Mouse (Mus musculus) lung, postnatal 0 days (tissue): ENCODE data around the gene 9130409I23Rik. TPM values are rescaled to one million over a fixed set of nuclear protein-coding genes. Genes with fewer than 3 reads are reported as not detected.

Experiments used
- ATAC-seq: fragments of 200-750 bp; cut with Nextera tagmentation; 2 replicates; pipeline ENCODE4 v1.8.0; 2017; ENCODE audit warnings: moderate library complexity
- DNase-seq: peaks from one replicate; pipeline ENCODE4 v3.0.0-alpha.2; 2016; ENCODE audit warnings: low spot score
- H3K27ac ChIP-seq: fragments of 300-500 bp; sonication (generic); 2 replicates; pipeline ENCODE4 v1.5.1; 2014; ENCODE audit warnings: antibody characterized with exemption, mild to moderate bottlenecking, low read length, mixed read lengths
- H3K27me3 ChIP-seq: fragments of 300-500 bp; sonication (generic); replicated peaks from 2 replicates; pipeline ENCODE4 v1.6.1; 2014; ENCODE audit warnings: low read length, mixed read lengths; ENCODE audit not compliant: insufficient read depth
- H3K36me3 ChIP-seq: fragments of 300-500 bp; sonication (generic); 2 replicates; pipeline ENCODE4 v1.6.1; 2014; ENCODE audit warnings: low read length, mixed read lengths; ENCODE audit not compliant: insufficient read depth
- H3K4me1 ChIP-seq: fragments of 300-500 bp; sonication (generic); 2 replicates; pipeline ENCODE4 v1.6.1; 2014; ENCODE audit warnings: antibody characterized with exemption, low read depth, low read length, mixed read lengths; ENCODE audit not compliant: insufficient read depth
- H3K4me2 ChIP-seq: fragments of 300-500 bp; sonication (generic); replicated peaks from 2 replicates; pipeline ENCODE4 v1.6.1; 2014; ENCODE audit warnings: low read depth, mild to moderate bottlenecking, low read length, moderate library complexity, mixed read lengths
- H3K4me3 ChIP-seq: fragments of 300-500 bp; sonication (generic); 2 replicates; pipeline ENCODE4 v1.5.1; 2014; ENCODE audit warnings: low read depth, low read length
- H3K9ac ChIP-seq: fragments of 300-500 bp; sonication (generic); replicated peaks from 2 replicates; pipeline ENCODE4 v1.6.1; 2014; ENCODE audit warnings: low read depth, mild to moderate bottlenecking
- H3K9me3 ChIP-seq: fragments of 300-500 bp; sonication (generic); 2 replicates; pipeline ENCODE4 v1.6.1; 2016; ENCODE audit warnings: low read length, mixed read lengths
- CTCF ChIP-seq: IDR thresholded peaks from 2 replicates; pipeline ENCODE4 v1.5.1; 2016; ENCODE audit warnings: antibody characterized with exemption, mild to moderate bottlenecking
- EP300 ChIP-seq: IDR thresholded peaks from 2 replicates; pipeline ENCODE4 v1.6.1; 2016; ENCODE audit warnings: antibody characterized with exemption, mild to moderate bottlenecking, control low read depth
- WGBS: fragments of 180-500 bp; shearing (Covaris S2); extraction: QIAGEN DNeasy Blood & Tissue Kit; methylation state at CpG from one replicate; pipeline ENCODE4 v1.1.7; 2014; 5-methylcytosine and 5-hydroxymethylcytosine counted together
- polyA plus RNA-seq: library from polyadenylated mRNA; unstranded; fragments of >200 nt; fragmentation: Nextera tagmentation; extraction: Ambion mirVana; gene quantifications from 2 replicates; pipeline ENCODE4 v1.2.1, GENCODE M21; 2015

The 9130409I23Rik gene
- polyA plus RNA-seq, 1 experiment from 2014 or later: not detected

- Histone ChIP-seq H3K9me3 (no peaks in the 10 kb centered on the region), H3K4me2 (no peak overlapping the region), H3K36me3 (no peaks in the 10 kb centered on the region), H3K4me1 (no peaks in the 10 kb centered on the region), H3K9ac (no peak overlapping the region), H3K4me3 (no peak overlapping the region), H3K27ac (no peak overlapping the region), H3K27me3 (no peaks in the 10 kb centered on the region)
- 34% methylated on average over 1 of the region's 1 CpGs for WGBS
- ATAC-seq (no peak), DNase-seq (no peak)
- TF ChIP-seq EP300 (no peak), CTCF (no peak)
Observed at GRCm38 (mm10) chr1:181047520-181047919, 3.5 kb upstream of the 9130409I23Rik start.

DNA sequence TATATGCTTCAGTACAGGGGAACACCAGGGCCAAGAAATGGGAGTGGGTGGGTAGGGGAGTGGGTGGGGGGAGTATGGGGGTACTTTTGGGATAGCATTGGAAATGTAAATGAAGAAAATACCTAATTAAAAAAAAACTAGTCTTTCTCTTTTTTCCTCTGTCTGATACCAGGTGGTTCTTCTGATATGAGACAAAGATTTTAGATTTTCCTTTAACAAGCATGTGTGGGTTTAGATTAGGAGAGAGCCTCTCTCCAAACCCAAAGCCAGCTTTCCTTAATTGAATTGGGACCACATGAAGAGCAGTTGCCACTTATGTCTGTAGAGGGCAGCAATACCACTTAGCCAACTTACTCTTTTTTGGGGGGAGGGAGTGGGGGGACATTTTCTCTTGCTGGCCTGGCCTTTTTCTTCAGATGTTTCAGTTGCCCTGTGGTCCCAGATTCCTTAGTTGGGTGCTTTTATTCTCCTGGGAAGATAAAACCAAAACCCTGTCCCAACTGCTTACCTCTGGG lies 1.7 kb upstream of the 9130409I23Rik start:
- Histone ChIP-seq H3K27ac (no peak overlapping the region), H3K9me3 (no peaks in the 10 kb centered on the region), H3K4me3 (no peak overlapping the region), H3K9ac (no peak overlapping the region), H3K4me1 (no peaks in the 10 kb centered on the region), H3K4me2 (no peak overlapping the region), H3K27me3 (no peaks in the 10 kb centered on the region), H3K36me3 (no peaks in the 10 kb centered on the region)
- TF ChIP-seq EP300 (no peak), CTCF (peak; percentile 40)
- ATAC-seq (no peak), DNase-seq (no peak)

DNA sequence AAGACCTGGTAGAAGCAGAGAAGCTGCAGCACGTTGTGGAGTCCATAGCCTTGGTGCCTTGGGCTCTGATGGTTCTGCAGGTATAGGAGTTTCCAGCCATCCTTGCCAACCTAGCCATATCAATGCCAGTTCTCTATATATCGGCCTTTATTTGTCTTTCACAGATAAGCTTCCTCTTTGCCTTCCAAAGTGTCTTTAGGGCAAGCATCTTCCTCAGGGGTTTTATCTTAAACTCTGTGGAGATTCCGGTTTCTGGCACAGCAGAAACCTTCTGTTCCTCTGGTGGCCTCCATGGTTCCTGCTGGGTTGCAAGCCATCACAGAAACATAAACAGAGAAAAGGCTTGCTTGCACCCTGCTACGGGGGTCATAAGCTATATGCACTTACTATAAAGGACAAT lies 1.9 kb downstream of the 9130409I23Rik start:
- 69% methylated on average over 4 of the region's 4 CpGs for WGBS
- Histone ChIP-seq H3K27ac (no peak overlapping the region), H3K36me3 (no peaks in the 10 kb centered on the region), H3K4me2 (no peak overlapping the region), H3K4me1 (no peaks in the 10 kb centered on the region), H3K27me3 (no peaks in the 10 kb centered on the region), H3K9me3 (no peaks in the 10 kb centered on the region), H3K9ac (no peak overlapping the region), H3K4me3 (no peak overlapping the region)
- no peak for TF ChIP-seq EP300
- no peak for TF ChIP-seq CTCF
- no peak for DNase-seq
- no peak for ATAC-seq

DNA sequence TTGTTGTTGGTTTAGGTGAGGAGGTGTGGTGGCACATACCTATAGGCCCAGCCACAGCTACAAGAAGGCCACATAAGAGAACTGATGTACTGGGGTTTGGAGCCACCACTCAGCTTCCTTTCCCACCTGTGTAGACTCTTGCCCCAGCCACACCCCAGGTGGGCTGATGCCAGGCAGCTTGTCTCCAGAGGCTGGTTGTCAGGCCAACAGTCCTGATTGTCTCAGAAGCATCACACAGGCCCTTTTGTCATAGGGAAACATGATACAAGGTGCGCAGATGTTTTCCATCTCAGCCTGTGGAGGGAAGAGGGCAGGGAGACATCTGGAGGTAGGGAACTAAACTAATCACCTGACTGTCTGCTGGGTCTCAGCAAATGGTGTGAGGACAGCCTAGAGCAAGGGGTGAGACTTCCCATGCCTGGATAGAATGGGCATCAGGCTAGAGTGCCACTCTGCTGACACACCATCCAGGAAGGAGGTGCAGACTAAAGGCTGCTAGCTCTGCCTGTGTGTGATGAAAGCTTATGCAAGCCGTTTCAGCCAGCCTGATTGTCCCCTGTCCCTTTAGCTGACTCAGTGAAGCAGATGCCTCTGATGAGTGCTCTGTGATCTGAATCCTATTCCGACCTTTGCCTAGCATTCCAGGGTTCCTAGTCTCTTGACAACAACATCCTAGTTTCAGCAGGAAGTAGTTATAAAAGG lies 10.9 kb downstream of the 9130409I23Rik start:
- no peak overlapping the region for H3K9ac ChIP-seq
- no peaks in the 10 kb centered on the region for H3K36me3 ChIP-seq

GRCm38 (mm10) chr1:181063991-181064390 lies 13.0 kb downstream of the 9130409I23Rik start:
- H3K9ac ChIP-seq: no peak overlapping the region
- no peak overlapping the region for H3K4me2 ChIP-seq
- no peak overlapping the region for H3K4me3 ChIP-seq
- DNase-seq (no peak), ATAC-seq (no peak)
- no peaks in the 10 kb centered on the region for H3K4me1 ChIP-seq
- no peaks in the 10 kb centered on the region for H3K27me3 ChIP-seq
- TF ChIP-seq EP300 (no peak), CTCF (no peak)
- H3K9me3 ChIP-seq: no peaks in the 10 kb centered on the region
- no peak overlapping the region for H3K27ac ChIP-seq
- H3K36me3 ChIP-seq: no peaks in the 10 kb centered on the region
- WGBS: 51% methylated on average over 2 of the region's 2 CpGs

More for the DNA sequence above, 10.9 kb downstream of the 9130409I23Rik start:
- TF ChIP-seq CTCF (no peak), EP300 (no peak)
- H3K27me3 ChIP-seq: no peaks in the 10 kb centered on the region
- H3K4me2 ChIP-seq: no peak overlapping the region
- H3K9me3 ChIP-seq: no peaks in the 10 kb centered on the region
- H3K4me1 ChIP-seq: no peaks in the 10 kb centered on the region
- DNase-seq (no peak), ATAC-seq (no peak)
- H3K27ac ChIP-seq: no peak overlapping the region
- 63% methylated on average over 3 of the region's 3 CpGs for WGBS
- H3K4me3 ChIP-seq: no peak overlapping the region

- no peak for ATAC-seq
- Histone ChIP-seq H3K27ac (no peak overlapping the region), H3K4me1 (no peaks in the 10 kb centered on the region), H3K9me3 (no peaks in the 10 kb centered on the region), H3K36me3 (no peaks in the 10 kb centered on the region), H3K4me2 (no peak overlapping the region), H3K4me3 (no peak overlapping the region), H3K9ac (no peak overlapping the region), H3K27me3 (no peaks in the 10 kb centered on the region)
- no peak for DNase-seq
- TF ChIP-seq CTCF (no peak), EP300 (no peak)
- whole genome bisulfite sequencing: 60% methylated on average over 6 of the region's 6 CpGs
Observed at GRCm38 (mm10) chr1:181064648-181065047, 13.6 kb downstream of the 9130409I23Rik start.
